Mouse (Mus musculus) embryonic facial prominence, embryonic 12.5 days (tissue): ENCODE measurements at regions not wholly inside any gene's neighbourhood (a gene's known extent, or its start where the extent isn't known, plus 50 kb on each side); places are given as distances from the start of the nearest gene placed in this dataset.

Experiments
- ATAC-seq: fragments of 200-750 bp; cut with Nextera tagmentation; 2 replicates; pipeline ENCODE4 v1.8.0; 2017; ENCODE audit not compliant: insufficient number of reproducible peaks, insufficient read depth, low FRiP score, low TSS enrichment
- H3K27ac ChIP-seq: fragments of 300-500 bp; sonication (generic); 2 replicates; pipeline ENCODE4 v1.5.1; 2016; ENCODE audit warnings: mild to moderate bottlenecking
- H3K27me3 ChIP-seq: fragments of 300-500 bp; sonication (generic); 2 replicates; pipeline ENCODE4 v1.6.1; 2016; ENCODE audit warnings: mild to moderate bottlenecking, moderate library complexity
- H3K36me3 ChIP-seq: fragments of 300-500 bp; sonication (generic); 2 replicates; pipeline ENCODE4 v1.6.1; 2016; ENCODE audit warnings: mild to moderate bottlenecking
- H3K4me1 ChIP-seq: fragments of 300-500 bp; sonication (generic); 2 replicates; pipeline ENCODE4 v1.6.1; 2016
- H3K4me2 ChIP-seq: fragments of 300-500 bp; sonication (generic); replicated peaks from 2 replicates; pipeline ENCODE4 v1.6.1; 2016; ENCODE audit warnings: mild to moderate bottlenecking, moderate library complexity
- H3K4me3 ChIP-seq: fragments of 300-500 bp; sonication (generic); 2 replicates; pipeline ENCODE4 v1.5.1; 2016; ENCODE audit warnings: mild to moderate bottlenecking
- H3K9ac ChIP-seq: fragments of 300-500 bp; sonication (generic); 2 replicates; pipeline ENCODE4 v1.6.1; 2016; ENCODE audit warnings: mild to moderate bottlenecking, moderate library complexity
- H3K9me3 ChIP-seq: fragments of 300-500 bp; sonication (generic); 2 replicates; pipeline ENCODE4 v1.6.1; 2016; ENCODE audit warnings: mild to moderate bottlenecking, moderate library complexity
- WGBS: fragments of 180-500 bp; shearing (Covaris S2); methylation state at CpG from one replicate; pipeline ENCODE4 v1.1.7; 2016; 5-methylcytosine and 5-hydroxymethylcytosine counted together

DNA sequence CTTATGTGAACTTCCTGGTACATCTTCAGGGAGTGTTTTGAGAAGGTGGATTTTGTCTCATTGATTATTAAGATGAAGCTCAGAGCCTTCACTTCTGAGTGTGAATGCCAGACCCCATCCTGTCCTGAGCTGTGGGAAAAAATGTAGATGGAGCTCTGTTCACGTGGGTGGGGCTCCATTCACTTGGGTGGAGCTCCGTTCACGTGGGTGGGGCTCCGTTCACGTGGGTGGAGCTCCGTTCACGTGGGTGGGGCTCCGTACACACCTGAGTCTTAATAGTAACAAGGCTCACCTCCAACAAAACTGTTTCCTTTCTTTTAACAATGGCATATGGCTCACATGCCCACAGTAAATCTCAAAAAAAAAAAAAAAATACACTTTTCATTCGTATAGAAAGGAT is 94.1 kb upstream of the Sox5 start:
- H3K4me3 ChIP-seq: no peak overlapping the region
- no peak overlapping the region for H3K27ac ChIP-seq
- 59% methylated on average over 9 of the region's 9 CpGs for WGBS
- no peak for ATAC-seq
- H3K9ac ChIP-seq: no peak overlapping the region
- H3K27me3 ChIP-seq: no peaks in the 10 kb centered on the region
- no peak overlapping the region for H3K4me2 ChIP-seq
- no peaks in the 10 kb centered on the region for H3K9me3 ChIP-seq
- H3K36me3 ChIP-seq: no peaks in the 10 kb centered on the region
- H3K4me1 ChIP-seq: no peaks in the 10 kb centered on the region

DNA sequence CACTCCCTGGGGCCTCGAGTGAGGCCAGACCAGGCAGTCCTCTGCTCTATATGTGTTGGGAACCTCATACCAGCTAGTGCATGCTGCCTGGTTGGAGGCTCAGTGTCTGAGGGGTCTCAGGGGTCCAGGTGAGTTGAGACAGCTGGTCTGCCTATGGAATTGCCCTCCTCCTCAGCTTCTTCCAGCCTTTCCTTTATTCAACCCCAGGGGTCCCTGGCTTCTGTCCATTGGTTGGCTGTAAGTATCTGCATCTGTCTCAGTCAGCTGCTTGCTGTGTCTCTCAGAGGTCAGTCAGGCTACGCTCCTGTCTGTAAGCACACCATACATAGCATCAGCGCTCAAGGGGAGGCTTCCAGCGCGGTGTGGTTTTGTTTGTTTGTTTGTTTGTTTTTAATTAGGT is 92.5 kb upstream of the Sox5 start:
- no peak overlapping the region for H3K9ac ChIP-seq

DNA sequence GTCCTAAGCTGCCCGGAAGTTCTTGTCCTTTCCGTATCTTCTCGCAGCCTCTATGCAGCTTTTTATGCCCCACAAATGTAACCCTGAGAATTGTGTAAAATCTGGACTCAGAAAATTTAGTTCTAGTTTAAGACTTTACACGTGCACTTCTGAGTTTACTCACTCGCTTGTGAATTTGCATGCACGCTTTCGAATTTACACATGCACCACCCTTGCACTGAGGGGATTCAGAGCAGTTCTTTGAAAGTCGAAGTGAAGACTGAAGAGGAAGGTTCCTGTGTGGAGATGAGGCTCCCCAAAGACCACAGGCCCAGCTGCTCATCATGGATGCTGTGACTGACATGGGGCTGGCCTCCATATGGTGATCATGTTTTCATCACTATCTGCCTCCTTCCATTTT is 89.2 kb upstream of the Sox5 start:
- WGBS: 92% methylated on average over 8 of the region's 8 CpGs
- Histone ChIP-seq H3K27me3 (no peaks in the 10 kb centered on the region), H3K9ac (no peak overlapping the region), H3K4me3 (no peak overlapping the region), H3K4me1 (no peaks in the 10 kb centered on the region), H3K9me3 (no peaks in the 10 kb centered on the region), H3K4me2 (no peak overlapping the region), H3K27ac (no peak overlapping the region), H3K36me3 (no peaks in the 10 kb centered on the region)
- ATAC-seq: no peak

More for the DNA sequence above, 92.5 kb upstream of the Sox5 start:
- Histone ChIP-seq H3K4me1 (no peaks in the 10 kb centered on the region), H3K9me3 (no peaks in the 10 kb centered on the region), H3K4me2 (no peak overlapping the region), H3K4me3 (no peak overlapping the region), H3K36me3 (no peaks in the 10 kb centered on the region), H3K27me3 (no peaks in the 10 kb centered on the region), H3K27ac (no peak overlapping the region)
- WGBS: 71% methylated on average over 5 of the region's 5 CpGs
- no peak for ATAC-seq

DNA sequence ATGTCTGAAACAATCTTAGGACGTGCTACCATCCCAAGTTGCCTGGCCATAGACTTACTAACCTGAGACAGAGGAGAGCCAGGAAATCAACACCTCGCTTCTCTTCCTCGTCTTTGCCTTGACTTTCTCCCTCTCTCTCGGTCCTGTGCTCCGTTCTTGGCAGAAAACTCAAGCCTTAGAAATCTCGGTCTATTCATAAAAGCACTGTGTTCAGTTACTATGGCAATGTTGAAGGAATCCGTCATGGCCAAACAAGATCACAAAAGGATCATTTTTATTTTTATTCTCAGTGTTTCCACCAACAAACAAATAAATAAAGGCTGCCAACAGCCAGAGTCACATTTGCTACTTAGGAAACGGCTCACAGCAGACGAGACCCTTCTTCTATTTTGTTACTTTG is 85.6 kb upstream of the Sox5 start:
- Histone ChIP-seq H3K4me1 (no peaks in the 10 kb centered on the region), H3K27ac (no peak overlapping the region), H3K9me3 (no peaks in the 10 kb centered on the region), H3K36me3 (no peaks in the 10 kb centered on the region), H3K27me3 (no peaks in the 10 kb centered on the region), H3K4me3 (no peak overlapping the region), H3K4me2 (no peak overlapping the region), H3K9ac (no peak overlapping the region)
- no peak for ATAC-seq
- 79% methylated on average over 9 of the region's 9 CpGs for WGBS

DNA sequence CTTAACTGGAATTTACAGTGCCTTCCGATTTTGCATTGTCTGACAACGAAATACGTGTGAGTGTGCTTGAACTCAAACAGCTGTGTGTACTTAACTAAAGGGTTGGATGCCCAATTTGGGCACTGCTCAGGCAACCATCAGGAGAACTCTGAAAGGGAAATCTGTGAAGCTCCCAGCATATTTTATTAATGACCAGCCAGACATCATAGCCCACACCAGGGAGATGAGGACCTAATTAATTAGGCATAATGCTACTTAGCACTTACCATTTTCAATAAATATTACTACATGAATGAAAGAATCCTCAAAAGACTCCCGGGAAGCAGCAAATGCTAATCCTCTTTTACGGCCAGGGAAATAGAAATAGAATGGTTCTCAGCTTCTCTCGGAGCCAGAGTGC is 82.2 kb upstream of the Sox5 start:
- Histone ChIP-seq H3K9ac (no peak overlapping the region), H3K4me1 (no peaks in the 10 kb centered on the region), H3K27me3 (no peaks in the 10 kb centered on the region), H3K9me3 (no peaks in the 10 kb centered on the region), H3K4me2 (no peak overlapping the region), H3K36me3 (no peaks in the 10 kb centered on the region), H3K27ac (no peak overlapping the region), H3K4me3 (no peak overlapping the region)
- ATAC-seq: no peak
- WGBS: 81% methylated on average over 6 of the region's 6 CpGs

DNA sequence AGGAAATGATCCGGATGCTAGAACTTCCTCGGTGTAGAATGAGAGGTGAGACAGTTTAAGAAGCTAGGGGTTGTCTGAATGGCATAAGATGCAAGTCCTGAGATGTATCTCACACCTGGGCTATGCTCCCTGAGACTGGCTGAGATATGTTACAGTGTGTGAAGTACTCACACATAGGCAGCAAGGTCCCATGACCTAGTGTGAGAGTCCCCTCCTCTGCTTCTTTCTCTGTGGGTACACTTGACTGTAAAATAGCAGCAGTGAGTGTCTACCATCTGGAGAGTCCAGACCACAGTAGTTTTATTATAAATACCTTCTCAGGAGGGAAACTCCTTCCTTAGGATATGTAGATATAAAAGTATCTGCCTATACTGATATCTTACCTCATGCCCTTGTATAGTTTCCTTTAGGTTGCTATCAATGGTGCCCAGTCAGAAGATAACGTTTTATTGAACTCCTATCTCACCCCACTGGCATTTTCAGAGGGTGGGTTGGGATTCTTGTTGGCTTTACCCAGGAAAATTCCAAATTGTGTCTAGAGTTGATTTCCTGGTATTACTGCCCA is 81.7 kb upstream of the Sox5 start:
- no peaks in the 10 kb centered on the region for H3K36me3 ChIP-seq
- H3K9ac ChIP-seq: no peak overlapping the region
- no peak for ATAC-seq
- H3K27me3 ChIP-seq: no peaks in the 10 kb centered on the region
- H3K4me2 ChIP-seq: no peak overlapping the region
- H3K27ac ChIP-seq: no peak overlapping the region
- WGBS: 84% methylated on average over 3 of the region's 3 CpGs
- H3K9me3 ChIP-seq: no peaks in the 10 kb centered on the region
- H3K4me3 ChIP-seq: no peak overlapping the region
- H3K4me1 ChIP-seq: no peaks in the 10 kb centered on the region

DNA sequence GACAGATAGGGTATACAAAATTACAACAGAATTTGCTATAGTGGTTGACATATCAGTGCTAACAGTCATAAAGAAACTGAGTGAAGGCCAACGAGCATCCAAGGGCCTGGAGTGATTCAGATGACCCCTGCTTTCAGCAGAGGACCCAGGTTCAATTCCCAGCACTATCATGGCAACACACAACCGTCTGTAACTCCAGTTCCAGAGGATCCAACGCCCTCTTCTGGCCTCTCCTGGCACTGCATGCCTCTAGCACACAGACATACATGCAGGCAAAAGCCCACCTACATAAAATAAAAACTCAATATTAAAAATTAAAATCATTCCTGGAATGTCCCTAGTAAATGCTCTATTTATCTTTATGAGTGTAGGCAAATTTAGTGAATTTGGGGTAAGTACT is 59.7 kb upstream of the Sox5 start:
- Histone ChIP-seq H3K27me3 (no peaks in the 10 kb centered on the region), H3K4me3 (no peak overlapping the region), H3K9ac (no peak overlapping the region), H3K4me2 (no peak overlapping the region), H3K4me1 (no peaks in the 10 kb centered on the region), H3K27ac (no peak overlapping the region), H3K36me3 (no peaks in the 10 kb centered on the region), H3K9me3 (no peaks in the 10 kb centered on the region)
- 75% methylated on average over 3 of the region's 3 CpGs for WGBS
- ATAC-seq: no peak

DNA sequence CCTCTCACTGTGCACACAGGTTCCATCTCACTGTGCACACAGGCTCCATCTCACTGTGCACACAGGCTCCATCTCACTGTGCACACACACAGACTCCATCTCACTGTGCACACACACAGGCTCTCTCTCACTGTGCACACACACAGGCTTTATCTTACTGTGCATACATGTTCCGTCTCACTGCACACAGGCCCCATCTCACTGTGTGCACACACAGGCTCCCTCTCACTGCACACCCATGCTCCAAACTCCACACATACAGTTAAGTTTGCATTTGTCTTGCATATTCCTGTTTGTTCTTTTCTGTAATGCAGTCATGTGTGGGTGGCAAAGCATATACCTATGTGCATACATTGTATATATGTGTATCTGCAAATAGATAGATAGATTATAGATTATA is 57.6 kb upstream of the Sox5 start:
- Histone ChIP-seq H3K9ac (no peak overlapping the region), H3K4me2 (no peak overlapping the region), H3K27me3 (no peaks in the 10 kb centered on the region), H3K36me3 (no peaks in the 10 kb centered on the region), H3K4me1 (peaks cover 4% of the 10 kb centered on the region; the same call in 1 of the 2 replicates), H3K9me3 (no peaks in the 10 kb centered on the region), H3K27ac (no peak overlapping the region), H3K4me3 (no peak overlapping the region)
- no peak for ATAC-seq
- WGBS: 90% methylated on average over 1 of the region's 1 CpGs

DNA sequence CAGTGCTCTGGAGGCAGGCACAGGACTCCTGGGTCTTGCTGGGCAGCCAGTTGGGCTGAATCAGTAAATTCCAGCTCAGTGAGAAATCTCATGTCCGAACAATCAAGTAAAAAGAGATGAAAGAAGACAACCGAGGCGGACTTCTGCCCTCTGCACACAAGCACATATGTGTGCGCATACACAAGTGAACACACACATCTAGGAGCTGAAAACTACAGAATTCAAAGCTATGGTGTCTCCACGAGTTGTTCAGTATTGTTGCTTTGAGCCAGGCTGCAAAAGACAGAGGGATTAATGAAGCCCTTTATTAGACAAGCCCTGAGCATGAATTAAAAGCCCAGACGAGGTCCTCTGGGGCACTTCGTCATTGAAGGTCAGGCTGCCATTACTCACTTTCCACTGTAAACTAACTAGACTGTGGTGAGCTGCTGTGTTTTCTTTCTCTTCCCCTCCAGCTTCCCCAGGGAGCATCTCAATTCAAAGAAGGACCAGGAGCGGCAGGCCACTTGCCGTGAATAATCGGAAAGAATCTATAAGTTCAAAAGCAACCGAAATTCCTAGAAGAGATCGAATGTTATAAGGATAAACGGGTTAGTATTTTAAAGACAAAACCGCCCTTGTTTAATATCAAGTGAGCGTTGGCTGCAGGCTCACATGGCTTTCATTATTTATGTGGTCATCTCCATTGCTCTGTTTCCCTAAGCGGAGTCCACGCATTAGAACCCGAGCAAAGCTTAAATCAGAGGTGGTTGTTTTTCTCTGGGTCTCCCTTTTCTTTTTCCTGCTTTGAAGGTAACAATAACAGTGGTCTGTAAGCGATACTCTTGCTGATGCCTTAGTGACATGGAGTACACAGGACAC is 52.8 kb upstream of the Sox5 start:
- H3K4me2 ChIP-seq: peak overlapping the region; percentile 31
- no peak overlapping the region for H3K9ac ChIP-seq
- H3K9me3 ChIP-seq: no peaks in the 10 kb centered on the region
- H3K4me3 ChIP-seq: no peak overlapping the region
- H3K36me3 ChIP-seq: no peaks in the 10 kb centered on the region
- no peak for ATAC-seq
- H3K27me3 ChIP-seq: no peaks in the 10 kb centered on the region
- 23% methylated on average over 19 of the region's 19 CpGs for WGBS
- peaks cover 7% of the 10 kb centered on the region; the same call in 1 of the 2 replicates for H3K4me1 ChIP-seq
- H3K27ac ChIP-seq: 0 out of 2 replicates have a peak overlapping the region, but pooled peaks have one; percentile 41
